Mouse (Mus musculus) spleen, adult 18-20 months (tissue): Measurements from ENCODE around the gene Cask.

ENCODE experiments used
- DNase-seq, 2 experiments: peaks; one replicate each; pipeline ENCODE4 v3.0.0; 2022; ENCODE audit warnings: mixed read lengths in 2 of 2

Cask gene

GRCm38 (mm10) chrX:13718283-13718682 lies 132.9 kb downstream of the Cask start:
- DNase-seq = no peak

- no peak for DNase-seq
Observed at GRCm38 (mm10) chrX:13716796-13717569, 134.2 kb downstream of the Cask start.

DNA sequence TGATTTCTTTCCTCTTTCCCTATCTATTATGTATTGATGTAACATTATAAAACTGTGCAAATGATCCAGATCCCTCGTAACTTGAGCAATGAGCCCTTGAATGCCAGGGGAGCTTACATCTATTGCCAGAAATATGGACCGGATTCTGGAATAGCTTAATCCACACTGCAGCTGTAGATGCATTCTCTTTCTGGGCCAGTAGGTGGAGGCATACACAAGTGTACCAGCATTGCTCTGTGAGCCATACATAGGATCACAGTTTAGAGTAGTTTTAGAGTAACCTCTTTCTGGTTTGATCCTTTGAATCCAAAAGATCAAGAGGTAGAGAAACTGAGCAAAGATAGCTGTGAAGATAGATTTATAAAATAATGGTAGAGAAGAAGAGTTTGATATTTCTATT lies 141.0 kb downstream of the Cask start:
- peak in 1 of 2 experiments; percentile 29 for DNase-seq

- DNase-seq = no peak
Observed at GRCm38 (mm10) chrX:13705051-13705450, 146.1 kb downstream of the Cask start.

DNA sequence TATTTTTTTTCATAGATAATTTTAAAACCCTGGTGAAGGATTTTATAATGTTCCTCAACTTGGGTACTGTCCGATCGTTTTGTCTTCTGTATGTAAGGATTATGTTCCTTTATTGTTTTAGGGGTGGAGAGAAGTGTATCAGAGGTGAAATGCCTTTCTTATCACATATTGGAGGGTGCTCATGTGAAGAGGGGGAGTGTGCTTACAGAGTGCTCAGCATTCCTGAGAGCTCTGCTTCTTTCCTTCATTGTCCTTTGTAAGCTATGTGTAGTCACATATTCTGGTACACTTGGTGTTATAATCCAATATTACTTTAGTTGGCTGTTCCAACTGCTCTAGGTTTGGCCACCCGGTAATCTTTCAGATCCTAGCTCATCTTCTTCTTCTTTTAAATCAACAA lies 150.5 kb downstream of the Cask start:
- DNase-seq = no peak

DNA sequence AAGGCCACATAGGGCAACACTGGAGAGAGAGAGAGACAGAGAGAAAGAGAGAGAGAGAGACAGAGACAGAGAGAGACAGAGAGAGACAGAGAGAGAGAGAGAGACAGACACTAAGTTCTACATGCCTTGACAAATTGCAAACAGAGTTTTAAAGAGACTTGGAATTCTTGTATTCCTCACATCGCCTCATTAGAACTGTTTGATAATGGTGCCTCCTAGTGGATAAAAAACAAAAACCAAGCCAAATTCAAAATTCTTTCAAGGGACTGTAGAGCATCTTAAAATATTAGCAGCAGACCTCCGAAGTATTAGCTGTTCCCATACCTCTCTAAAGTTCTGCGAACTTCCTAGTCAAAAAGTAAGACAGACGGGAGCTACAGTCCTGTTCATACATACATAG lies 159.3 kb downstream of the Cask start:
- DNase-seq = no peak

- DNase-seq = no peak
Observed at GRCm38 (mm10) chrX:13688356-13688755, 162.8 kb downstream of the Cask start.

DNA sequence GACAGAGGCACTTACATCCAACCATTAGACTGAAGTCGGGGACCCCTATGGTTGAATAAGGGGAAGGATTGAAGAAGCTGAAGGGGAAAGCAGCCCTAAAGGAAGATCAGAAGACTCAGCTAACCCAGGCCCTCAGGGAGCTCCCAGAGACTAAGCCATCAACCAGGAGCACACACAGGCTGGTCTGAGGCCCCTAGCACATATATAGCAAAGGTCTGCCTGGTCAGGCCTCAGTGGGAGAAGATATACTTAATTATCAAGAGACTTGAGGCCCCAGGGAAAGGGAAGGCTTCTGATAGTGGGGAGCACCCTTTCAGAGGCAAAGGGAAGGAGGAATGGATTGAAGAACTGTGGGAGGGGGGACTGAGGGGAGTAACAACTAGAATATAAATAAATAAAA lies 164.6 kb downstream of the Cask start:
- no peak for DNase-seq

DNA sequence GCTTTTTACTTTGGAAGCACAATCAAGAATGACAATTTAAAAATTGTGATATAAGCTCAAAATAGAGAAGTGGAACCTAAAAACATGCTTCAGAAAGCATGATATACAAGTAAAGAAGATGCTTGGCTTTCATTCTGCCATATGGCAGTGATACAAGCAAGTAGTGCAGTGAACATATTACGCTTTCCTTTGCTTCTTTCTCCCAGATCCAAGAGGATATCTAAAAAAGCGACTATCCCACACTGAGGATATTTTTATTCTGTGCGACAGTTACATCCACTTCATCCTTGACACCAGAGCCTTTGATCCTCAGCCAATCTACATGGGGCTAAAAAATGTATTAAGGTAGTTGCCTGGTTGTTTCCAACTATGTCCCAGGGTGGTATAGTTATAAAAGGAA lies 169.4 kb downstream of the Cask start:
- DNase-seq = no peak

- DNase-seq = no peak
Observed at GRCm38 (mm10) chrX:13673001-13673400, 178.2 kb downstream of the Cask start.

- peak in 1 of 2 experiments; percentile 32 for DNase-seq
Observed at GRCm38 (mm10) chrX:13670342-13670741, 180.8 kb downstream of the Cask start.

GRCm38 (mm10) chrX:13668867-13669266 lies 182.3 kb downstream of the Cask start:
- DNase-seq = no peak

- no peak for DNase-seq
Observed at GRCm38 (mm10) chrX:13661063-13661462, 190.1 kb downstream of the Cask start, which contains the start of gene Gpr82. TSS of gene Gpr82 (plus strand) at chrX:13661363.

- no peak for DNase-seq
Observed at GRCm38 (mm10) chrX:13659201-13659890, 191.8 kb downstream of the Cask start.

- no peak for DNase-seq
Observed at GRCm38 (mm10) chrX:13658616-13659140, 192.5 kb downstream of the Cask start.

GRCm38 (mm10) chrX:13656721-13657120 lies 194.4 kb downstream of the Cask start:
- peak in 1 of 2 experiments; percentile 44 for DNase-seq

DNA sequence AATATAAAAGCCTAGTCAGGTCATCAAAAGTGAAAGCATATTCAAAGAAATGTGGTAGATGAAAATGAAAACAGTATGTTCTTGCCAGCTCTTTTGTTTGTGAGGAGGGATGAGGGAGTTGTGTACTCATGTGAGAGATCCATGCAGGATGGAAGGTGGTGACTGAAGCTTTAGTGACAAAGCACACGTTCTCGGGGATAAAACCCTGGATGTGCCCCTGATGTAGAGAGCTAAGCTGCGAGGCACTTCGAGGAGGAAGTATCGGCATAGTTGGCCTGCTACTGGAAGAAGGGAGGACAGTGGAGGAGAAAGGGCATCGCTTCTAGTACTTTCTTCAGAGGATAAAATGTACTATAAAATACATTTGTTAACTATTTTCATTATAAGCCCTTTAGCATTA lies 195.3 kb downstream of the Cask start:
- no peak for DNase-seq

- DNase-seq = peak in 1 of 2 experiments; percentile 16
Observed at GRCm38 (mm10) chrX:13655005-13655421, 196.2 kb downstream of the Cask start.

- DNase-seq = no peak
Observed at GRCm38 (mm10) chrX:13652291-13652690, 198.9 kb downstream of the Cask start.

- DNase-seq = no peak
Observed at GRCm38 (mm10) chrX:13651889-13652288, 199.3 kb downstream of the Cask start.

DNA sequence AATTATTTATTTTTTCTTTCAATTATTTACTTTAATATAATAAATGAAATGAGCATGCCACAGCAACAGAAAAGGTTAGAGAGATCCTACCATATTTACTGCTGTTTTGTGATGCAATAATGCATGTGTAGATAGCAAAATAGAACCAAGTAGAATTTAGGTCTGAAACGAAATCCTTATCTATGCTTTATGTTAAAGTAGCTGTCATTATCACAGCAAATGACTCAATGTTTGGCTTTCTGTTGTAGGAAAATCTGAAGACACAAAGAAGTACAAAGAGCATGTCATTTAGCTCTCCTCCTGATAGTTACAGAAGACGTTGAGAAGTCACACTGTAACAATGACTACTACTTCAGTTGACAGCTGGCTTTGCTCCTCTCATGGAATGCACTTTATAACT lies 212.3 kb downstream of the Cask start:
- DNase-seq = no peak

GRCm38 (mm10) chrX:13636398-13636797 lies 214.8 kb downstream of the Cask start:
- no peak for DNase-seq

DNA sequence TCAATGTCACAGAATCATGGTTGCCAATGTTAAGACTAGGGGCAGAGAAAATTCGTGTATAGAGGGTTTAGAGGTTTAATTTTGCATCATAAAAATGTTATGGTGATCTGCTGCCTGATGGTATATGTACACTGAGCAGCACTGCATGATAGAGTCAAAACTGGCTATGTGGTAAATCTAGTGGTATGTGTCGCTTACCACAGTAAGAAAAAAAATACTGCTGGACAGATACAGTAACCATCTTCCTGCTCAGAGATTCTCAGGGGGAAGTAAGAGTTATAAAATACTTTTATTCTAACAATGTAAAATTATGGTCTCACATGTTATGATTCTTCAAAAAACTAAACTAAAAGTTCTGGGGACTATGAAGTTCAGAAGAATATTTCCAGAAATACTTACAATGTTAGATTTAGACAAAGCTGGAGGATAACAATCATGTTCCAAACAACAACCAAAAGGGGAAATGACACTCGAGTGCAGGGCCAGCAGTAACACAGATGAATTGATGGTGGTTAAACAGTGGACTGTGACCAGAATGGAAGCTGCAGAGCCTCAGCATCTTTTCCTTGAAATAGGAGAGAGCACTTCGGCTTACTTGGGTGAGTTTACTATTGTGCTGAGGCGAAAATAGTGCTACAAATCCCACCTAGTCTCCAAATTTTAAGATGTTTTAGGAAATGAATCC lies 219.4 kb downstream of the Cask start, which contains the start of gene Gpr34:
Gene Gpr34, plus strand, starts transcription at position 491 of the 685 bp plus-strand sequence.
- DNase-seq = no peak
